Mouse (Mus musculus): Measurements from ENCODE around the gene Ubald2. TPM values are rescaled to one million over a fixed set of nuclear protein-coding genes. Genes with fewer than 3 reads are reported as not detected.
A peak's percentile ranks its signal among the peaks of the same experiment; 100 is the strongest.
"Not testable (repeated sequence)": the region's sequence is repeated elsewhere in the genome, so short reads cannot be mapped to it uniquely, and the experiment has no call there.

Gene Ubald2
- polyA plus RNA-seq (2012; rRNA removed): 110 and 127 TPM in 2 replicates

DNA sequence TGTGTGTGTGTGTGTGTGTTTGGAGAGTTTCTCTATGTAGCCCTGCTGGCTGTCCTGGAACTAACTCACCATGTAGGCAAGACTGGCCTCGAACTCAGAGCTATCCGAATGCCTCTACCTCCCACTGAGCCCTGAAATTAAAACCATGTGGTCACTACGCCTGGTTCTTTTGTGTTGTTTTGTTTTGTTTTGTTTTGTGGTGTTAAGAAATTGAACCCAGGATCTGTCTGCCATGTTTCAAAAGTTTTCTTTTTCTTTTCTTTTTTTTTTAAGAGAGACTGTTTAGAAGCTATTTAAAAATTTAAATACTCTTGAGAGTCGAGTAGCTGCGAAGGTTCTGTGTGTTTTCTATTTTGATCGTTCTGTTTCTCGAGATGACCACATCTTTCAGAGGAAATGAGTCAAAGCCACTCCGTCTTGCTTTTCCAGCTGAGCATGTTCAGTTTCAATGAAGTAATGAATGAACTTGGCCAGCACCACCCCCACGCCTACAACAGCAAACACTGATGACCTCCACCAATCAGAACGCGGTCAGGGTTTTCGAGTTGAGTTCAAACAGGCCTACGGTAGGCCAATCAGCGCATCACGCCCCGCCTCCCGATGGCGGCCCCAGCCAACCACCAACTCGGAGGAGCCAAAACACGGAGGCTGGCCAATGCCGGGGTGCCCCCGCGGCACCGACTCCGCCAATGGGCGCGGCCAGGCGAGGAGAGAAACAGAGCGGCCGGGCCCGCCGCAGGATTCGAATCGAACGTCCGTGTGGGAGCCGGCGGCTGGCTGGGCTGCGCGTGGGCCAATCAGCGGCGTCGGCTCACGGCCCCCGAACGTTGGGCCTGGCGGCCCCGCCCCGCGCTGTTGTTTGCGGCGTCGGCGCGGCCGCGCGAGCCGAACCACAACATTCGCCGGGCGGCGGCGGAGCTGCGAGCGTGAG is at the start of gene Ubald2:
Ubald2 (plus strand) TSS at position 739 of the 931 bp plus-strand sequence.
- DNase-seq (ENCODE audit: low read depth): peak; percentile 99

DNA sequence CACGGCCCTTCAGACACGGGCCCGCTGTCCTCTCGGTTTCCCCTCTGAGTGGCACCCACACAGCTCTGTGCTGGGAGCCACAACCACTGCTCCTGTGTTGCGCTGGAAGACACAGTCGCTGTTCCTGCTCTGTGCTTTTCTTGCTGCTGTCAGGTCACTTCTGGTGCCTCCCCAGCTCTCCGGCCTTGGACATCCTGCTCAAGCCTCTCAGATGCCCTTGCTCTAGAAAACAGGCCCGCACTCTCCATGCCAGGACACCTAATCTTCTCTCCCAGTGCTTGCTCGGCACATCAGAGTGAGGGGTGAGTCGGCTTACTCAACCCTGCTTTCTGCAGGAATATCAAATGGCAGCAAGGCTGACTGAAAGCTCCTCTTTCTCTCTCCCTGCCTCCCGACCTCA is 49.7 kb upstream of the Ubald2 start:
- no peak for DNase-seq (ENCODE audit: low read depth)

DNA sequence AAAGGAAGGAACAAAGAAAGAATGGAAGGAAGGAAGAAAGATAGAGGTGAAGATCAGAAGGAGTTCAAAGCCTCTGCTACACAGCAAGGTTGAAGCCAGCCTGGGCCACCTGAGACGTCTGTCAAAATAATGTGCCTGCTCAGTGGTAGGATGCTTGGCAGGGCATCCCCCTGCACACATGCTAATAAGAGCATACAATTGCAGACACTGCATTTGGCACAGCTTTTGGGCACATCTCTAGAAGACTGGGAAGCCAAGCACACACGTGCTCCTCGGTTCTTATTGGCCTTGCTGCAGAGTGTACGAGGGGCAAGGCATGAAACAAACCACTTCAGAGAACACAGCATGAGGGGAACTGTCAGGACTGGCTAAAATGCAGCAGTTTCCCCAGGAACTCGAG is 47.9 kb upstream of the Ubald2 start:
- no peak for DNase-seq (ENCODE audit: low read depth)

DNA sequence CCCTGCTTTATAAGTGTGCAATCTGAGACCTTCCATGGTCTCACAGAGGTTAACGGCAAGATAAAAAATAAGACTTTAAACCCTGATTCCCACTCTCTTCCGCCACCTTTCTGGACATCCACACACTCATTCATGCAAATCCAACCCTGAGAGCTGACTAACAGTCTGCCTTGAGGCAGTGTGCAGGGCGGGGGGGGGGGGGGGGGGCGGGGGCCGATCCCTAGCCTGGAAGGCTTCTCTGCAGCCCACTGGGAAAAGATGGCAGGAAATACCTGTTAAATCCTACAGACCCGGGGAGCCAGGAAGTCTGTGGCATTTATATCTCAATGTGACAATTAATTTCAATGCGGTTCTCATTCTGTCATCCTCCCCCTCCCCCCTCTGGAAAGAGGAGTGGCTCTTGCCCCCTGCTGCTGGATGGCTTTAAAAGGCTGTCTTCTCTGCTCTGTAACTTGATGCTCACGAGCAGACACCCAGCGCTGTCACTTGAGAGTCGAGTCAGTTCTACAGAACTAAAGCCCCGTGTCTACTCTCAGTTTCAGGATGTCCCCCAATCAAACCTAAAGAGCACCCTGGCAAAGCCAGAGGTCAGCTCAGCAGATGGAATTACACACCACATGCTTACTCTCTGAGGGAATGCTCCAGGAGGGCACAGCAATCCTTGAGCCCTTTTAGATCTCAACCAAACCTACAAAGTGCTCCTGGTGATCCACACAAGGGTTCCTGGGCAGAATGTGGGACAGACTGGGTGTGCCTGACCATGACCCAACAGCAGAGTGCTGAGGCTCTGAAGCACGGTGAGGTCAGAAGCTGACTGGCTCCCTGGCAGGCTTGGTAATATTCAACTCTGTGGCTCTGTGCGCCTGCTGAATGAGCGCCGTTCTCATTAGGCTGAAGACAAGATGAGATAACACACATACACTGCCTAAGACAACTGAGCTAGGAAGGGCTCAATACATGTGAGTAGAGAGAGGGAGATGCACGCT is 46.5 kb upstream of the Ubald2 start:
- DNase-seq (ENCODE audit: low read depth): no peak

DNA sequence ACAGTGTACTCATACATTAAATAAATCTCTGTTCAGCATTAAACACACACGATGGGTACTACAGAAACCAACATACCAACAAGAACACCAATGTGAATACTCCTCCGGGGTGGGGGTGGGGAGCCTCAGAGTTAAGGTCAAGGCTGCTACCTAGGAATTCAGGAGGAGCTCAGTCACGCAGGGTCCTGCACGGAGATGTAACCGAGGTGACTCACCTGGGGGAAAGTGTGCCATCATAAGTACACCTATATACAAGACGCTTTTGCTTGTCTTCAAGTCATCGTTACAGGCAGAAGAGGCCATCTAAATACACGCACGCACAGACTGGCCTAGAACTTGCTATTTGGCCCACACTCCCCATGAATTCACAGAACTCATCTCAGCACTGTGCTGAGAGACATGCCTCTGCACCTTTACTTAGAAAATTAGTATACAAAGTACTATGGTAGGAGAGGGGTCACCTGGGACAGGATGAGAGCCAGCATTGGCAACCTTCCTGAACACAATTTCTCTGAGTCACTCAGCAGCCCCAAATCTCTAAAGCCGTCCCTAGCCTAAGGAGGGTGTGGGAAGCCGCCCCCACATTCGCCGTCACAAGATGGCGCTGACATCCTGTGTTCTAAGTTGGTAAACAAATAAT is 44.9 kb upstream of the Ubald2 start:
- no peak for DNase-seq (ENCODE audit: low read depth)

DNA sequence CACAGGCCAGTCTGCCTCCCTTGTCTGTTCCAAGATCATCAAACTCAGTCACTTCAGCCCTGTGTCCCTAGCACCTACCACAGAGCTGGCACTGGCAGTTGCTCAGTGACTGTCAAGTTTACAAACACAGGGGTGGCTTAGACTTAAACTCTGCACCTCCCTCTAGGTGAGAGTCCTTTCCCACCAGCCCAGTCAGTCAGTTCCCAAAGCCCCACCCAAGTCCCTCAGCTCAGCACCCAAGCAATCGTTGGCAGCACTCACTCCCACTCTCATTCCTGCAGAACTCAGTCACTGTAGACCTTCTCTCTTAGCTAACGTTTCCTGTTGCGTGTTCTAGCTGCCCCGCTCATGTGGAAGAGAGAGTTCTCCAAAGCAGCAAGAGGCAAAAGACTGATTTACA is 39.1 kb upstream of the Ubald2 start:
- DNase-seq (ENCODE audit: low read depth): no peak

DNA sequence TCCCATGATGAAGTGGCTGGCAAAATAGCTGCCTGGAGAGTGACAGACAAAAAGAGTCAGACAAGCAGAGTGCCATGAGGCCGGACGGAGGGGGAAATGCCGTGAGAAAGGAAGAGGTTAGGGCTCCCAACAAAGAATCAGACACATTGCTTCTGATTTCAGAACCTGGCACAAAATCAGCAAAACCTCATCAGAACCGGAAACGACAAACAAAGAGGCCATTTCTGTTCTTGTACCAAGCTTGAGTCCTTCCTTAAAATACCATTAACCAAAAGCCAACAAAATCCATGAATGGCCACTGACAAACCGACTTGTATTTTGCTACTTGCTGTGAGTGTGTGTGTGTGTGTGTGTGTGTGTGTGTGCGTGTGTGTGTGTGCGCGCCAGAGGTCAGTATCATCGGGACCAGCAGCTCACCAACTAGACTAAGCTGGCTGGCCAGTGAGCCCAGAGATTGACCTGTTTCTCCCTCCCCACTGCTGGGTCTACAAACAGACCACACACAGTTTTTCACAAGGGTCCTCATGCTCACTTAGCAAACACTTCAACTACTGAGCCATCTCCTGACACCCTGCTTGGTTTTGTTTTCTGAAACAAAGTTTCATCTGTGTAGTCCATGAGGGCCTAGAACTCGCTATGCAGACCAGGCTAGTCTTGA is 37.5 kb upstream of the Ubald2 start:
- DNase-seq (ENCODE audit: low read depth): no peak

DNA sequence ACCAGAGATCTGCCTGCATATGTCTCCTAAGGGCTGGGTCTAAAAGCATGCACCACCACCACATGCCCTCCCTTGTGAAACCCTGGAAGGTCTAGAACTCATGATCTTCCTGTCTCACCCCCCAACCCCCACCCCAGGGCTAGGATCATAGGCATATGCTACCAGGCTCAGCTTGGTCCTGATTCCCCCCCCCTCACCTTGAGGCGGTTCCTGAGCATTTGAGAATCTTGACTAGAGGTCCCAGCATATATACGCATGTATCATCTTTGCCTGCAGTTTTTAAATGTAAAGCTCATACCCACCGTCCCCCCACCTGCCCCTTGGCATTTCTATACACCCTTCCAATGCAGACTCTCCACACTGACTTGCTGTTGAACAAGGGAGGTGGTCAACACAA is 37.0 kb upstream of the Ubald2 start:
- no peak for DNase-seq (ENCODE audit: low read depth)

DNA sequence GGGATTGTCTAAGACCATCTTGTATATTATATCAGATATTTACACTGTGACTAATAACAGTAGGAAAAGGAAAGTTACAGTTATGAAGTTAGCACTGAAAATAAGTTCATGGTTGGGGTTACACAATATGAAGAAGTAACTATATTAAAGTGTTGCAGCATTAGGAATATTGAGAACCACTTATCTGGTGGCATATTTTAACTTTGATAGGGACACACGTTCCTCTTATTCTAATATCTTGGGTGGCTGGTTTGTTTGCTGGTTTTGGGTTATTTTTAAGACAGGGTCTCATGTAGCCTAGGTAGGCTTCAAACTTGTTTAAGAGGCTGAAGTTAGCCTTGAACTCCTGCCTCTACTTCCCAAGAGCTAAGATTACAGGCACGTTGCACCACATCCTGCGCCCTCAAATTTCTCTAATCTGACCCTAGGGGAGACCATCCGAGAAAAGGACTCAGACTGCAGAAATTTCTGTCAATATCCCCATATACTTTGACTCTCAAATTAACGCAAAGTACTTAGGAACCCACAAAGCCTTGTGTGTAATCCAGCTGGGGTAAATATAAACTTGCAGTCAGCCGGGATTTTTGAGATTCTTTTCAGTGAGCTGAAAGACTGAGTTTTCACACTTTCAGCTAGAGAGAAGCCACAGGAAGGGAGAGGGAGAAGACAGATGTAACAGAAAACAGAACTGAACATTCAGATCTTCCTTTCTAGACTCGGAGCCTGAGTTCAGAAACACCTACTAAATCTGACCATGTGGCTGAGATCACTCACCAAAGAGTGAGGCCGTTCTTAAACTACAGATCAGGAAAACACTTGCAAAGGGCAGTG is 36.2 kb upstream of the Ubald2 start:
- no peak for DNase-seq (ENCODE audit: low read depth)

DNA sequence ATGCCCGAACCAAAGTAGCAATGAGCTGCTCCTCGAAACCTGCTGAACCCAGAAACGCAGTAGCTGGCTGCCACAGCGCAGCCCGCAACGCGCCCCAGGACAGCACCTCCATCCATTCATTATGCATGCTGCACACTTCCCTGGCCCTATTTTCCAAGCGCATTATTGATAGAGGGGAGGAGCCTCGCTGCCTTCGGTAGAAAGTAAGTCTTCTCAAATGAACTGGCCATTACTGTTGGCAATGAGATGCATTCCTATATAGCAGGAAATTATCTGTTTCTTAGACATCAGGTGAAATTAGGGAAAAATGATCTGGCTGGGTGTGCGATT is 35.6 kb upstream of the Ubald2 start:
- no peak for DNase-seq (ENCODE audit: low read depth)

DNA sequence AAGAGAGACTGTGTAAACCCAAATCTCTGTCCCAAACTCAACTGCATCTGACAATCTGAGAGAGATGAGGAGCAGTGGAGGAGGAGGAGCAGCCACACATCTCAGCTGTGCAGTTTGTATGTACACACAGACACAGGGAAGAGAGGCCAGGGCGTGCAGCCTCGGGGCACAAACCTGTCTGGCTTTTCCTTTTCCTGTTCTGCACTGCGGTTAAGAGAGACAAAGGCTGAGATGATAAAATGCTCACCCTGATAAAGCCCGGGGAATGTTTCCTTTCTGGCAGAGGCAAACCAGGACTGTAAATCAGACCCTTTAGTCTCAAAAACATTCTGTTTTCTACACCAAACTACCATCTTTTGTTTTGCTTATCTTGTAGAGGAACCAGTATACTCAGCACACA is 33.3 kb upstream of the Ubald2 start:
- DNase-seq (ENCODE audit: low read depth): no peak

DNA sequence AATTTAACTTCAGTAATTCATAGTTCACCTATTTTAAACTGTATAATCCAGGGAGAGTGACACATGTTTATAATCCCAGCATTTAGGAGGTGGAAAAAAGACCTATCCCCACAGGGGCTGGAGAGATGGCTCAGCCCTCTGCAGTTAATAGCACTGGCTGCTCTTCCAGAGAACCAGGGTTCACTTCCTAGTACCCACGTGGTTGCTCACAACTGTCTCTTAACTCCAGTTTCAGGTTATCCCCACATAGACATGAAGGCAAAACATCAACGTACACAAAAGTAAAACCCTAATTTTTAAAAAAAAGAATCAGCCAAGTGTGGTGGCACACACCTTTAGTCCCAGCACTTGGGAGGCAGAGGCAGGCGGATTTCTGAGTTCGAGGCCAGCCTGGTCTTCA is 28.3 kb upstream of the Ubald2 start:
- DNase-seq (ENCODE audit: low read depth): no peak

DNA sequence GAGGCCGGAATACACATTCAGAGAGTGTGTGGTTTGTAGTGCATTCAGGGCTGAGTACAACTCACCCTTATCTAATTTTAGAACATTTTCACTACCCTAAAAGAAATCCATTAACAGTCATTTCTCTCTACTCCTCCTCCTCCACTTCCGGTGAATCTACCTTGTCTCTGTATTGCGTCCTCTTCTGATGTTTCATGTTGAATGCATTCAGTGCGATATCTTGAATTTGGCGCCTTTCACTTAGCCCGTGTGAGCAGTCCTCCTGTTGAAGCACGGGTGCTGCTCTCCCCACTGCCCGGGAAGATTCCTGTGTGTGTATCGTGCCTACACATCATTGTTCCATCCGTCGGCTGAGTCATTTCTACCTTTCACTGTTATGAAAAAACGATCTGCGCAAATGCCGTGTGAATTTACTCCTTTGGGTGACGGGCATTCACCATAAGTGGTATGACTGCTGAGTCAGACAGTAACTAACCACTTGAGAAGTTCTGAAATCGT is 27.6 kb upstream of the Ubald2 start:
- DNase-seq (ENCODE audit: low read depth): no peak

DNA sequence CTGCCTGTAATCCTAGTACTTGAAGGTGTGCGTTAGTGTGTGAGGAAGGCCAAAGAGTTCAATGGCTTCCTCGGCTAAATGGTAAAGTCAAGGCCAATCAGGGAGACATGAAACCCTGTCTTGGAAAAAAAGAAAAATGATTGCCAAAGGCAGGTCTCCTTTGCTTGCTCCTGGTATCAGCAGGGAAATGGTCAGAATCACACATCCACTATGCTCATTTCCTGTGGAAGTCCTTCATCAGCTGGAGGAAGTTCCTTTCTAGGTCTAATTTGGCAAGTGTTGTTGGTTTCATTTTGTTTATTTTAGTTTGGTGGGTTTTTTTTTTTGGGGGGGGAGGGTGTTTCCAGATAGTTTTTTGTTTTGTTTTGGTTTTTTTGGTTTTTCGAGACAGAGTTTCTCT is 24.9 kb upstream of the Ubald2 start:
- no peak for DNase-seq (ENCODE audit: low read depth)

DNA sequence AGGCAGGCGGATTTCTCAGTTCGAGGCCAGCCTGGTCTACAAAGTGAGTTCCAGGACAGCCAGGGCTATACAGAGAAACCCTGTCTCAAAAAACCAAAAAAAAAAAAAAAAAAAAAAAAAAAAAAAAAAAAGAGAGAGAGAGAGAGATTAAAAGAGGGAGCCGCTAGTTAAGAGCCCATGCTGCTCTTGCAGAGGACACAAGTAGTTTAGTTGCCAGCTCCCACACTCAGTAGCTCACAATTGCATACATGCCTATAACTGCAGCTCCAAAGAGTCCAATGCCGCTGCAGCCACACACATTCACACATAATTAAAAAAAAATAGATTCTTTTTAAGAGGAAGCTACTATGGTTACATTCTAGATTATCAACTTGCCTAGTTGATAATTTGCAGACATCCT is 23.5 kb upstream of the Ubald2 start:
- DNase-seq (ENCODE audit: low read depth): not testable (repeated sequence)

DNA sequence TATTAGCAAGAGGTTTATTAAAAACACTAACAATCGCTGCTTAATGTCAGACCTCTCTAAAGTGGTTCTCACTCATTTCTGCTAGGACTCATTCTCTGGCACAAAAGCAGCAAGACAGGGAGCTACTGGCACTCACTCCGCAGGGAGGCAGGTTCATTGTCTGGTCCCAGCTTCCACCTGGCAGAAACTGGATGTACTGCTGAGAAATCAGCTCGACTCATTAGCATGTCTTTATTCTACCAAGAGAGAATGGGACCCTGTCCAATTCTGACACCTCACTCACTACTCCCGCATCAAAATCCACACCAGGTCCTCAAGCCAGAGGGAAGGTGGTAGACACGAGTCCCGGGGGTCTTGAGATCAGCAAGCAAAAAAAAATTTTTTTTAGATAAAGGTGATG is 22.3 kb upstream of the Ubald2 start:
- no peak for DNase-seq (ENCODE audit: low read depth)

DNA sequence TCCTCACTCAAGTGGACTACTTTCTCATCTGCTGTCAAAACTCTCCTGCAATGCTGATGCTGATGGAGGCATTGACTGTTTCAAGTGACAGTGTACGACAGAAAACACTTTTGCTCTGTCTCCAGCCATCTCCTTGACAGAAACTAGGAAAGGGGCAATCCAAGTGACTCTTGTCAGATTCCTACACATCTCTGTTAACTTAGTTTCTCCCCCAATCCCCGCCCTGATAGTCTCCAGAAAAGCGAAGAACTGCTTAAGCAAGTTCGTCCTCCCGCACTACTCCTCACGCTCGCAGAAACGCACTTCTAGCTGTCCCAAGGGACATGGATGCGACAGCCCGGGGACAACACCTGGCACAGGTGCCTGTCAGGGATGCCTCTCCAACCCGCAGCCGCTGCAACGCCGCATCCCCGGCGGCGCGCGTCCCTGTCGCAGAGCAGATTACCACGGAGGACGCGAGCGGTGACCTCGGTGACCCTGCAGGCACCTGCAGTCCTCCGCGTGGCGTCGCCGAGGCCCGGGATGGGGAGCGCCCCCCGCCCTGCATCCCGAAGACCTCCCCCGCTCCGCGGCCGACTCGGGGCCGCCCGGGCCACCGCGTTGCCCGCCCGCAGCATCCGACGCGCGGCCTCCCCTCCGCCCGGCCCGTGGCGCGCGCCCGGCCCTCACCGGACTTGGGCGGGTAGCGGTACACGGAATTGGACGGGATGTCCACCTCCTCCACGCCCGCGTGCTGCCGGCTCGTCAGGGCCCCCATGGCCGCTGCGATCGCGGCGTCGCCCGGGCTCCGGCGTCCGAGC is 21.7 kb upstream of the Ubald2 start:
- DNase-seq (ENCODE audit: low read depth): no peak

DNA sequence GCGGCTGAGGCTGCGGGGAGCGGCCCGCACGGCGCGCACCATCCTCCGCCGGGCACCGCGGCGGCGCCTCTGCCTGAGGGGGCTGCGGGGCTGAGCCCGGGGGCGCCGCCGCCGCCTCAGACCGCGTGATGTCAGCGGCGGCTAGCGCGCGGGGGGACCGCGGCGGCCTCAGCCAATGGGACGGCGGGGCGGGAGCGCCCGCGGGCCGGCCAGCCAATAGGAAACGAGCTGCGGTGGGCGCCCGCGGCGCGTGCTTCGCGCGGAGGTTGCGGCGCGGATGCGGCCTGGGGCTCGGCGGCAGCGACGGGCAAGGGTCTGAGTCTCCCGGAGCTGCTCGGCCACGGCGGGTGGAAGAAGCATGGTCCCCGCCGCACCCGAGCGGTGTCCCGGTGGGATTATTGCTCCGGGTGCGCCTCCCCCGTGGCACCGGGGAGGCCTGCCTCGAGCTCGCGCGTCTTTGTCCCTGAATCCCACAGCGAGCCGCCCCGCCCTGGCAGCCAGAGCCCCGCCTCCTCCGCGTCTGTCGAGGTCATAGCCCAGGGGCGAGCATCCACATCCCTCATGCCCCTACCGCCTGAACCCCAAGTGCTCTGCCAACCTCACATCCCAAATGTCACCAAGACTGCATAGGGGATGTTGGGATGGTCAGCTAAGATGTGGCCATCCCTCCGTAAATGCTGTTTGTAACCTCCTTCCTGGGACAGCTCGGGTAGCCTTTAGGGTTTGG is 20.8 kb upstream of the Ubald2 start, which contains the start of gene Rnf157:
Rnf157 (minus strand) TSS at position 129 of the 727 bp plus-strand sequence.
- DNase-seq (ENCODE audit: low read depth): no peak

DNA sequence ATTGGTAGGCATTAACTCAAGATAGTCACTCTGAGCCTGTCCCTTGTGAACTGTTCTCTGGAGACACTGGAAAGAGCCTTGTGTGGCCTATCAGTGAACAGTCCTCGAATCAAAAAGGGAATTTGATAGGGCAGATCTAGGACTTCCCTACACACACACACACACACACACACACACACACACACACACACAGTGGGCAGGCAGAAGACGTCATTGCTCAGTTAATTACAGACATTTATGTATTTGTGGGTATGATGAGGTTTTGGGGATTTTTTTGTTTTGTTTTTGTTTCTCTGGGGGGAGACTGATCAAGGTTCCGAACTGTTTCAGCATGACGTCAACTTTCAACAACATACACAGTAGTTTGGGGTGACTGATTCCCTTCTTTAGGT is 20.3 kb upstream of the Ubald2 start:
- DNase-seq (ENCODE audit: low read depth): no peak
